Mouse (Mus musculus) gastrocnemius, postnatal 10 days (tissue): ENCODE data around the gene Ncoa3. TPM values are rescaled to one million over a fixed set of nuclear protein-coding genes. Genes with fewer than 3 reads are reported as not detected.
A peak's percentile ranks its signal among the peaks of the same experiment; 100 is the strongest.
"Not testable (repeated sequence)": the region's sequence is repeated elsewhere in the genome, so short reads cannot be mapped to it uniquely, and the experiment has no call there.

Experiments used
- DNase-seq: peaks from one replicate; pipeline ENCODE4 v3.0.0; 2021; ENCODE audit warnings: mixed read lengths
- long read RNA-seq, 2 experiments: library from polyadenylated mRNA; stranded (forward); transcript quantifications; one replicate each; pipeline ENCODE4 v2.0.0; 2021
- total RNA-seq, 2 experiments: library from RNA; stranded (reverse); gene quantifications; 2 replicates each; pipeline ENCODE4 v1.2.3; 2021

Gene Ncoa3
- 10 to 100 TPM; 12.2 to 17.2 TPM for total RNA-seq
- long read RNA-seq, experiment 1, full-length matches to known transcripts, result 6 of 12 reads
- long read RNA-seq, experiment 1, partial matches to known transcripts, result 4 of 12 reads
- long read RNA-seq, experiment 1, other reads (novel, unspliced or antisense), result 2 of 12 reads
- long read RNA-seq, experiment 2, partial matches to known transcripts, result 1 of 1 reads
- long read RNA-seq, experiment 2, other reads (novel, unspliced or antisense), result 0 of 1 reads

GRCm38 (mm10) chr2:165992270-165993172, at the start of gene Ncoa3:
TSS of gene Ncoa3 (plus strand) at chr2:165992636.
- DNase-seq, result peak; percentile 97

DNA sequence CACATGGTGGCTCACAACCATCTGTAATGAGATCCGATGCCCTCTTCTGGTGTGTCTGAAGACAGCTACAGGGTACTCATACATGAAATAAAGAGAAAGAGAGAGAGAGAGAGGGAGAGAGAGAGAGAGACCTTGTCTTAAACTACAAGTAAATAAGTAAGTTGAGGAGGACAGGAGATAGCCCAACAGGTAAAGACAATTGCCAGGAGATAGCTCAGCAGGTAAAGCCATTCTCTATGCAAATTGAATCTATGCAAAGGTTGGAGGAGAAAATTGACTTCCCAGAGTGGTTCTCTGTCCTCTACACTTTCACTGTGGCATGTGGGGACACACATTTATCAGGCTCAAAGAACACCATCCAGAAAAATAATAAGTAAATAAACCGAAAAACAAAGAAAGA, 49.3 kb upstream of the Ncoa3 start:
- no peak for DNase-seq

DNA sequence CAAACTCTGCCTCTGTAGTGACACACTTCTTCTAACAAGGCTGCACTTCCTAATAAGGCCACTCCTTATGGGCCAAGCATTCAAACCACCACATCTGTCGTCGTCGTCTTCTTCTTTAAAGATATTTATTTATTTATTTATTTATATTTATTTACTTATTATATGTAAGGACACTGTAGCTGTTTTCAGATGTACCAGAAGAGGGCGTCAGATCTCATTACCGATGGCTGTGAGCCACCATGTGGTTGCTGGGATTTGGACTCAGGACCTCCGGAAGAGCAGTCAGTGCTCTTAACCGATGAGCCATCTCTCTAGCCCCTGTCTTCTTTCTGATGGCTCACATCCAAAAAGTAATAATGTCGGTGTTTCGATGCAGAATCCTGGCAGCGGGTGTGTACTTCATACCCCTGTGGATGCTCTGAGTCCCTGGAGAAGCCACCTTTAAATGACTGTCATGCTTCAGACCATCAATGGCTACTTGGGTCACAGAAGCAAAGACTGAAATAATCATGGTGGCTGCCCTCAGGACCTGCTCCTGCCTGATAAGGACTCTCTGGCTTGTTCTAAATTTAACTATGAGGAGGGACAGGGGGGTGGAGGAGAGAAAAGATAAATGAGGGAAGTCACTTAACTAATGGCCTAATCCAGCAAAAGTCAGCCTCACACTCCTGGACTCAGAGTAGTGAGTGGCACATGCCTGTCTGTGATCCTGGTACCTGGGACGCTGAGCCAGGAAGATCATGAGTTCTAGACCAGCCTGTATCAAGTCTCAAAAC, 47.7 kb upstream of the Ncoa3 start:
- DNase-seq, result no peak

GRCm38 (mm10) chr2:165946046-165946564, 46.3 kb upstream of the Ncoa3 start:
- DNase-seq, result no peak

- DNase-seq, result no peak
Observed at GRCm38 (mm10) chr2:165948007-165948406, 44.4 kb upstream of the Ncoa3 start.

DNA sequence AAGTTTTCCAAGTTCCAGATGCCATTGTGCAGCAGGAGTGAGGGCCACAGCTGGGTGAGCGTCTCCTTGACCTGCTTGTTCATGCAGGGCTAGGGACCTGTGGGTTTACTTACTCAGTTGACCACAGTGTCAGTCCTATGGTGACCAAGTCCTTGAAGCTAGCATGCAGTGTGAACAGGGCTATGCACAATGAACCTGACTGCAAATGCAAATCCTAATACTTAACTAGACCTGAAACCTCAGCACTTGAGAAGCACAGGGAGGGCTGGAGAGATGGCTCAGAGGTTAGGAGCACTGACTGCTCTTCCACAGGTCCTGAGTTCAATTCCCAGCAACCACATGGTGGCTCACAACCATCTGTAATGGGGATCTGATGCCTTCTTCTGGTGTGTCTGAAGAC, 43.7 kb upstream of the Ncoa3 start:
- not testable (repeated sequence) for DNase-seq

- DNase-seq, result no peak
Observed at GRCm38 (mm10) chr2:165949719-165950118, 42.7 kb upstream of the Ncoa3 start.

GRCm38 (mm10) chr2:165951432-165952068, 40.9 kb upstream of the Ncoa3 start:
- DNase-seq, result no peak

DNA sequence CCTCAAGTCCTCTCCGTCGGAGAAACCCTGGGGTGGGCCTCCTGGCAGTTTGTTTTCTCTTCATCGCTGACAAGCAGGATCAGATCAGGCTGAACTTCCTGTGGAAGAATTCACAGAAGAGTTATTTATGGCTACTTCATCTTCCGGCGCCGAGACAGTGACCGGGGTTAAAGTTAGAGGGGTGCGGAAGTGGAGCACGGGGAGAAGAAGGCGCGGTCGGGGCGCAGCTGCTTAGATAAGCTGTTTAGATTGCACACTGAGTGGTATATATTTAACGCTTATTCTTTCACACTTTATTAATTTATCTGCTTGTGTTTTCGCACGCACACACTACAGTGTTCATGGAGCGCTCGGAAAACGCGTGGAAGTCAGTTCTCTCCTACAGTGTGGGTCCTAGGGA, 37.6 kb upstream of the Ncoa3 start:
- no peak for DNase-seq

DNA sequence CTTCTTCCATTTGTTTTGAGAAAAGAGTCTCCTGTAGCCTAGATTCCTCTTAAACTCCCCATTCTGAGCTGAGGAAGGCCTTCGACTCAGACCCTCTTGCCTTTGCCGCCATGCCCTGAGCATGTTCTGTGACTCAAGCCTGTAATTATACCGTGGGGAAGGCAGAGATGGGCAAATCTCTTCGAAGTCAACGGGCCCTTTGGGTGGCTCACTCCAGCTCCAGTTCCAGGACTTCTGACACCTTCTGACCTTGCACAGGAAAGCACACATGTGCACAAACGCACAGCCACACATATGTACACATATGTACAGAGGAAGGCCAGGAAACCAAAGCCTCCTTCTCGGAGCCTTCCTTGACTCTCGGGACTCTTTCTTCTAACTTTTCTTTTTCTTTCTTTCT, 37.0 kb upstream of the Ncoa3 start:
- no peak for DNase-seq

DNA sequence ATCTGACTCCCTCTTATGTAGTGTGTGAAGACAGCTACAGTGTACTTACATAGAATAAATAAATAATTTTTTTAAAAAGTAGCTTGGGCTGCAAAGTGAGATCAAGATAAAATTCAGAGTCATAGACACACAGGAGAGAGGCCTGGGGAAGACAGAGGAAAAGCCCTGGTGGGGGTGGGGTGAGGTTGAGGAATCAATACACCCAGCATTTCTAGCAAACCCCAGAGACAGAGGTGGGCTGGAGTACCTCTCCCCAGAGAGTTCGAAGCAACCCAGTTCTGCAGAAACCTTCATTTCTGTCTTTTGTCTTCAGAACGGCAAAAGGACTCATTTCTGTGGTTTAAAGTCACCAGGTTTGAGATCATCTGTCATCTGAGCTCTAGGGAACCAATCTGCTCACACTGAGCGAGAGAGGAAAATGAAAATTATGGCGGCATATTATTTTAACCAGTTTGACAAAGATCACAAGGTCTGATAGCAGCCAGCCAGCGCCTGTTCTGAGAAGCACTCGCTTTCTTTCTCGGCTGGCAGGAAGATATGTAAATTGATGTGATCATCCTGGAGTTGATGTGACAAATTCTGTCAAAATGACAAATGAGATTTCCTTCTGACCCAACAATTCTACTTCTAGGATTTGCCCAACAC, 36.2 kb upstream of the Ncoa3 start:
- DNase-seq, result no peak

DNA sequence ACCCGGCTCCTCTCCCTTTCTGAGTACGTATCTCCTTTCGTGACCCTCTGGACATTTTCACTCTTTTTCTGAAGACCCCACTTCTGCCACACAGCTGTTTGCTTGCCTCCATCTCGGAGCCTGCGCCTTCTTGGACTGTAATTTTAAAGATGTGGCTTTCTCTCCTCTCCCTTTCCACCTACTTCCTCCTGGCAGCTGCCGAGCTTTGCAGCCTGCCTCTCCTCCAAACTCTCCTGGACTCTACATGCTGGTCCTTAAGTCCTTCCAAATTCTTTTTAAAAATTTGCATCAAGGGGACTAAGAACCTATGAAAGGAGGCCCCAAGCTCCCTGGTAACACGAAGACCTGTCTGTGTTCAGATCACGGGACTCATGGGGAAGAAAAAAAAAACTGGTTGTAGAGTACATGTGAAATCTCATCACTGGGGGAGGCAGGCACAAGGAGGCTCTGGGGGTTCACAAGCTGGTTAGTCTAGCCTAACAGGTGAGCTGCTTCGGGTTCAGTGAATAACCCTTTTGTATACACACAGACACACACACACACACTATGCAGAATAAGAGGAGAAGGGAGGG, 35.1 kb upstream of the Ncoa3 start:
- no peak for DNase-seq

GRCm38 (mm10) chr2:165958556-165958955, 33.9 kb upstream of the Ncoa3 start:
- no peak for DNase-seq

DNA sequence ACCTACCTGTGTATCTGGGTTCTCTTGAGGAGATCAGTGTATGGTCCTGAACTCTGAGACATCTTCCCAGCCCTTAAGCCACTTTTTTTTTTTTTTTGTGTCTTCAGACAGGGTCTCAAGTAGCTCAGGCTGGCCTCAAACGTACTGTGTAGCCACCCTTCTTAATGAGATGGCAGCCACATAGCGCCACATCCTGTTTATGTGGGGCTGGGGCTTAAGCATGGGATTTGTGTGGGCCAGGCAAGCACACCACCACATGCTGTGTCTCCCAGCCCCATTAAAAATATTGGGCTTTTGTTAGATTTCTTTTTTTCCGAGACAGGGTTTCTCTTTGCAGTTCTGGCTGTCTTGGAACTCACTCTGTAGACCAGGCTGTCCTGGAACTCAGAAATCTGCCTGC, 31.7 kb upstream of the Ncoa3 start:
- no peak for DNase-seq

DNA sequence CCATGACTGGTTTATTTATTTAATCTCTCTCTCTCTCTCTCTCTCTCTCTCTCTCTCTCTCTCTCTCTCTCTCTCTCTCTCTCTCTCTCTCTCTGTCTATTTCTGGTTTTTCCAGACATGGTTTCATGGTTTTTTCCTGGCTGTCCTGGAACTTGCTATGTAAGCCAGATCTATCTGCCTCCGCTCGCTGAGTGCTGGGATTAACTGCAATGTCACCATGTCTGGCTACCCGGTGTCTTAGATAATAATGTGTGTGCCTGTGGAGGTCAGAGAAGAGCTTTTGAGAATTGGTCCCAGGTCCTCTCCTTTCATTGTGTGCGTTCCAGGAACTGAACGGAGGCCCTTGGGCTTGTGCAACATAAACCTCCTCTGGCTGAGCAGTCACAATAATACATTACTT, 29.6 kb upstream of the Ncoa3 start:
- no peak for DNase-seq

GRCm38 (mm10) chr2:165964121-165964520, 28.3 kb upstream of the Ncoa3 start:
- DNase-seq, result no peak

DNA sequence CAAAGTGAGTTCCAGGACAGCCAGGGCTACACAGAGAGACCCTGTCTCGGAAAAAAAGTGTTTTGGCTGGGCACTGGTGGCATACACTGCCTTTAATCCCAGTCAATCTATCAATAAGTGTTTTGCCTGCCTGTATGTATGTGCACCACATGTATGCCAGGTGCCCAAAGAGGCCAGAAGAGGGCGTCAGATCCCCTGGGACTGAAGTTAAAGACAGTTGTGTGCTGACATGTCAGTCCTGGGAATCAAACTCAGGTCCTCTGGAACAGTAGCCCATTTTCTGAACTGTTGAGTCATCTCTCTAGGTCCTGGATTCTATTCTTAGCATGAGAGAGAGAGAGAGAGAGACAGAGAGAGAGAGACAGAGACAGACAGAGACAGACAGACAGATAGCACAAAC, 25.4 kb upstream of the Ncoa3 start:
- DNase-seq, result no peak

- DNase-seq, result no peak
Observed at GRCm38 (mm10) chr2:165967823-165968555, 24.4 kb upstream of the Ncoa3 start.

- DNase-seq, result no peak
Observed at GRCm38 (mm10) chr2:165968876-165969275, 23.6 kb upstream of the Ncoa3 start.

GRCm38 (mm10) chr2:165969391-165969790, 23.0 kb upstream of the Ncoa3 start:
- DNase-seq, result no peak

DNA sequence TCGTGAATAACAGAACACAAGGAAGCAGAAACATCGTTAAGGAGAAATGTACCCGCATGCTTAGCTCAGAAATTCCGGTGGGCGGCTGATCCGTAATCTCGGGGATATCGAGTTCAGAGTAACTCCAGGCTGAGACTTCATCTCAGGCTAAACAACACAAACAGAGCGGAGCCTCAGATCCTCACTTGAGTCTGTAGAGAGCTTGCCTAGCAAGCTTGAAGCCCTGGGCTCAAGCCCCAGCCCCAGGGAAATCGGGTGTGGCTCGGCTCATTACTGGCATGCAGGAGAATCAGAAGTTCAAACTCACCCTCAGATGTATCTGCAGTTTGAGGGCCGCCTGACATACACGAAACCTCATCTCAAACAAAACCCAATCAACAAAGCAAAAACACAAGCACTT, 22.5 kb upstream of the Ncoa3 start:
- DNase-seq, result no peak
